Mouse (Mus musculus) cerebellum, postnatal 25 days (tissue): ENCODE measurements at regions not wholly inside any gene's neighbourhood (a gene's known extent, or its start where the extent isn't known, plus 50 kb on each side); places are given as distances from the start of the nearest gene placed in this dataset.
A peak's percentile ranks its signal among the peaks of the same experiment; 100 is the strongest.

Experiments
- DNase-seq, 2 experiments: peaks; one replicate each; pipeline ENCODE4 v3.0.0; 2021; ENCODE audit warnings: mixed read lengths in 2 of 2

- no peak for DNase-seq
Observed at GRCm38 (mm10) chr14:79852683-79853082, 81.6 kb upstream of the Pcdh8 start.

- no peak for DNase-seq
Observed at GRCm38 (mm10) chr14:79851795-79852194, 80.7 kb upstream of the Pcdh8 start.

GRCm38 (mm10) chr14:79851231-79851630 is 80.1 kb upstream of the Pcdh8 start:
- DNase-seq = peak; percentile 35 to 54

GRCm38 (mm10) chr14:79849617-79850435 is 78.7 kb upstream of the Pcdh8 start:
- no peak for DNase-seq

- no peak for DNase-seq
Observed at GRCm38 (mm10) chr14:79848116-79848515, 77.0 kb upstream of the Pcdh8 start.

- DNase-seq = no peak
Observed at GRCm38 (mm10) chr14:79844306-79844705, 73.2 kb upstream of the Pcdh8 start.

GRCm38 (mm10) chr14:79843135-79843550 is 72.0 kb upstream of the Pcdh8 start:
- DNase-seq = peak; percentile 52 to 75

- no peak for DNase-seq
Observed at GRCm38 (mm10) chr14:79842734-79843133, 71.6 kb upstream of the Pcdh8 start.

- DNase-seq = no peak
Observed at GRCm38 (mm10) chr14:79837101-79837500, 66.0 kb upstream of the Pcdh8 start.

- no peak for DNase-seq
Observed at GRCm38 (mm10) chr14:79836186-79836585, 65.1 kb upstream of the Pcdh8 start.

GRCm38 (mm10) chr14:79824670-79825446 is 53.7 kb upstream of the Pcdh8 start:
- no peak for DNase-seq

GRCm38 (mm10) chr14:79822453-79823117 is 51.5 kb upstream of the Pcdh8 start:
- DNase-seq = no peak

GRCm38 (mm10) chr14:79822011-79822435 is 50.9 kb upstream of the Pcdh8 start:
- DNase-seq = no peak

- no peak for DNase-seq
Observed at GRCm38 (mm10) chr14:79821352-79822010, 50.4 kb upstream of the Pcdh8 start.
